In genomic region chr11:100736746-100737080, GRCm38 (mm10) we compare ENCODE assay signal across 1 mouse cellular context.
TF ChIP-seq lines count a peak whose summit lies in the region.

No protein-coding gene starts in this region.

TF ChIP-seq in MEL, 35 proteins besides CTCF, POLR2A, EP300 and RAD21 (continued from another document):
- peak; percentile 22; the same call in 1 of the 2 replicates for TF ChIP-seq CHD1 (IDR thresholded peaks at IDR 0.05; ENCODE audit: low read depth, low read length)
